Mouse (Mus musculus) G1E (cell line): ENCODE results near the gene Aff3. TPM values are rescaled to one million over a fixed set of nuclear protein-coding genes. Genes with fewer than 3 reads are reported as not detected.
"Not testable (repeated sequence)": the region's sequence is repeated elsewhere in the genome, so short reads cannot be mapped to it uniquely, and the experiment has no call there.

Experiments
- ATAC-seq: 2 replicates; pipeline ENCODE4 v1.8.0; 2016; ENCODE audit warnings: mild to moderate bottlenecking; ENCODE audit not compliant: insufficient number of reproducible peaks, poor library complexity, low FRiP score, severe bottlenecking; ENCODE audit errors: extremely low read depth
- DNase-seq: peaks from one replicate; pipeline ENCODE4 v3.0.0; 2012; ENCODE audit warnings: low spot score
- H3K27me3 ChIP-seq: 2 replicates; pipeline ENCODE4 v1.6.1; 2012; ENCODE audit warnings: mild to moderate bottlenecking, low read length, inconsistent platforms; ENCODE audit not compliant: insufficient read depth
- H3K36me3 ChIP-seq: replicated peaks from 2 replicates; pipeline ENCODE3; 2012; ENCODE audit warnings: mild to moderate bottlenecking, inconsistent platforms
- H3K4me1 ChIP-seq: 2 replicates; pipeline ENCODE4 v1.6.1; 2012; ENCODE audit warnings: low read depth, low read length, inconsistent platforms, mixed read lengths; ENCODE audit not compliant: insufficient read depth
- H3K4me3 ChIP-seq: 2 replicates; pipeline ENCODE4 v1.5.1; 2012; ENCODE audit warnings: low read depth, mild to moderate bottlenecking, inconsistent platforms, low read length, moderate library complexity, mixed read lengths
- H3K9me3 ChIP-seq: replicated peaks from 2 replicates; pipeline ENCODE4 v1.6.1; 2012; ENCODE audit warnings: inconsistent platforms
- CTCF ChIP-seq: IDR thresholded peaks from 2 replicates; pipeline ENCODE4 v1.5.1; 2012; ENCODE audit warnings: low read depth, low read length, inconsistent platforms, mixed read lengths
- GATA1 ChIP-seq: IDR thresholded peaks from 2 replicates; pipeline ENCODE4 v1.6.1; 2012; ENCODE audit warnings: borderline replicate concordance, low read length, inconsistent platforms, mixed read lengths
- GATA2 ChIP-seq: IDR thresholded peaks from 2 replicates; pipeline ENCODE4 v1.6.1; 2012; ENCODE audit warnings: low read depth, low read length, inconsistent platforms, borderline replicate concordance
- POLR2AphosphoS5 ChIP-seq: IDR thresholded peaks from 2 replicates; pipeline ENCODE4 v1.6.1; 2012; ENCODE audit warnings: low read depth, low read length, inconsistent platforms; ENCODE audit not compliant: insufficient replicate concordance
- TAL1 ChIP-seq: conservative IDR thresholded peaks from 2 replicates; pipeline ENCODE4 v1.6.1; 2012; ENCODE audit warnings: low read depth, low read length, inconsistent platforms, mixed read lengths
- polyA plus RNA-seq: library from polyadenylated mRNA; stranded (reverse); fragments of >175 nt; gene quantifications from 2 replicates; pipeline ENCODE4 v1.2.3, GENCODE M21; 2012
- total RNA-seq, 2 experiments: library from RNA; stranded (forward) in 1 of 2; stranded (reverse) in 1 of 2; fragments of 200-1000 nt in 1 of 2; fragments of >200 nt in 1 of 2; fragmentation: Nextera tagmentation in 1 of 2; gene quantifications; 2 replicates each; pipeline ENCODE4 v1.2.3; 2014 to 2017

Aff3 gene
- total and polyA plus RNA-seq, 3 experiments: 2.3 to 6.9 (median 6.3) TPM

DNA sequence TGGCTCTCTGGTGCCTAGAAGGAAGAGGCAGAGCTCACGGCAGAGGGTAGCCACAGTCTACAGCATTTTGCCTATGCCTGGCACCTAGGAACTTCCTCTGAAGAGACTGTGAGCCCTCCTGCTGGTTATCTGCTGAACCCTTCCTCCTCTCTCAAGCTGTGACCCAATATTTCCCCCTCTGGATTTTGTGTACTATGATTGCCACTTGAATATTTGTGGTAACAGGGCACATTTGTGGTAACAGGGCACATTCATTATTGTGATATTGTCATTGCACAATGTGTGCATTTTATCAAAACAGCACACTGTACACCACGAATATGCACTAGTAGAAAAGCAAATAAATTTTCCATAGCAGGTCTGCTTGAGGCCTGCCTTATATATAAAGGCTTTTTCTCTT, 223.0 kb downstream of the Aff3 start:
- Histone ChIP-seq H3K36me3 (no peaks in the 10 kb centered on the region), H3K27me3 (peaks cover 2% of the 10 kb centered on the region), H3K4me3 (no peak overlapping the region), H3K4me1 (no peaks in the 10 kb centered on the region), H3K9me3 (no peaks in the 10 kb centered on the region)
- TF ChIP-seq POLR2AphosphoS5 (no peak), GATA2 (no peak), GATA1 (no peak), TAL1 (no peak), CTCF (no peak)
- ATAC-seq (no peak), DNase-seq (no peak)

DNA sequence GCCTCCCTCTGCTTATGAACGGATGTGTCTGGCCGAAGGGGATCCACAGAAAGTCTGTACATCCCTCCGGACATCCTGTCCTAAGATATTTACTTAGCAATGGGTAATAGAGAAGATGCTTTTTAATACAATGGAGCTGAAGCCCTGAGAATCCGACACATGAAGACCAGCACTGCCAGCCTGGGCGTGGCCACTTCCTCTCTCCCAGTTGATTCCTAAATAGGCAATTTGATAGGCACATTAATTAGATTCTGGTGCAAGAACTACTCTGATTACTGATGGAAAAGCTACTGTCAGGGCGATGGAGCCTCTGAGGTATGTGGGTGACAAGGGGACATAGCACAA, 224.3 kb downstream of the Aff3 start:
- Histone ChIP-seq H3K4me1 (no peaks in the 10 kb centered on the region), H3K36me3 (no peaks in the 10 kb centered on the region), H3K9me3 (no peaks in the 10 kb centered on the region), H3K27me3 (peaks cover 2% of the 10 kb centered on the region), H3K4me3 (no peak overlapping the region)
- no peak for DNase-seq
- no peak for TF ChIP-seq TAL1
- no peak for TF ChIP-seq GATA1
- TF ChIP-seq GATA2: no peak
- TF ChIP-seq POLR2AphosphoS5: no peak
- TF ChIP-seq CTCF: no peak
- no peak for ATAC-seq

DNA sequence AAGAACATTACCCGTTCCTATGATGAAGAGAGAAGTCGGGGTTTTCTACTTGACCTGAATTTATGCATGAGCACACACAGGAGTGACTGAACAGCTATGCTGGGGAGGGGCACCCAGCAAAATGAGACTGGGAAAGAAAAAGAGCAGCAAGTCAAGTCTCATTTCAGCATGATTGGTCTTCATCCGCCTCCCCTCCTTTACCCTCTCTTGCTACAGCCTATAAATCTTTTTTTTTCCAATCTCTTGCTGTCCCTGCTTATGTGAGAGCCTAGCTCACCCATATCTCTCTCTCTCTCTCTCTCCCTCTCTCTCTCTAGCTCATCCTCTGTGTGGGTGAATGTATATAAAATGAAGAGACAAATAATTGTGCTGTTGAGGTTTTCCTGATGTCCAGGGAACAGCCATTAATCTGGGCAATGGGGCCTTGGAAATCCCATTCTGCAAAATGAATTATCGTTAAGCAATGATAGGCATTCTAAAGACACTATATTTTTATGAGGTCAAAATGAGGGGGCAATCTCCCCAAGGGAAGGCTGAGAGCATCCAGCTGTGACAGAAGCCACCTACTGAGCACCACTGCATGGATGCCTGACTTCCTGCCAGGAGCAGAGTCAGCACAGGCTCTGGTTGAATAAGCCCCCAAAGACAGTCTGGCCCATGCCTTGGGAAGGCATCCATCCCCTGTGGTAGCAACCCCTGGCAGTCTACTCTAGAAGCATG, 224.8 kb downstream of the Aff3 start:
- DNase-seq (no peak), ATAC-seq (no peak)
- TF ChIP-seq TAL1 (no peak), GATA1 (no peak), POLR2AphosphoS5 (no peak), GATA2 (no peak), CTCF (no peak)
- Histone ChIP-seq H3K36me3 (no peaks in the 10 kb centered on the region), H3K9me3 (no peaks in the 10 kb centered on the region), H3K27me3 (peaks cover 2% of the 10 kb centered on the region), H3K4me3 (no peak overlapping the region), H3K4me1 (no peaks in the 10 kb centered on the region)

DNA sequence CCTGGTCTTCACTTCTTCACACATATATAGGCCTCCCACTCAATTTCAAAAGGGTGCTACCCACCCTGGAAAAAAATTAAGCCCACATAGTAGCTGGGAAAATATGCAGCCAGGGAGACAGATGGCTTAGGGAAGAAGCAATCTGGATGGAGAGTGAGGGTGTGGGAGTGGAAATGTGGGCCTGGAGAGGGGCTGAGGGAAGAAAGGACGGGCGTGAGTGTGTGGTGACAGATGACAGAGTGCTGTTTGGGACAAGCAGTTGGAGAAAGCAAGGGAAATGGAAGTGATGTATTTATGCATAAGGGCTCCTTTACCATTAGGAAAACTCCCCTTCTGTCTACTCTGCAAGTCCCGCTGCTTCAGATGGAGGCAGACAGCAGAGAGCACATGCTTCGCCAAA, 226.3 kb downstream of the Aff3 start:
- no peak for DNase-seq
- Histone ChIP-seq H3K9me3 (no peaks in the 10 kb centered on the region), H3K4me1 (no peaks in the 10 kb centered on the region), H3K36me3 (no peaks in the 10 kb centered on the region), H3K4me3 (no peak overlapping the region), H3K27me3 (peaks cover 2% of the 10 kb centered on the region)
- TF ChIP-seq GATA2: no peak
- ATAC-seq: no peak

DNA sequence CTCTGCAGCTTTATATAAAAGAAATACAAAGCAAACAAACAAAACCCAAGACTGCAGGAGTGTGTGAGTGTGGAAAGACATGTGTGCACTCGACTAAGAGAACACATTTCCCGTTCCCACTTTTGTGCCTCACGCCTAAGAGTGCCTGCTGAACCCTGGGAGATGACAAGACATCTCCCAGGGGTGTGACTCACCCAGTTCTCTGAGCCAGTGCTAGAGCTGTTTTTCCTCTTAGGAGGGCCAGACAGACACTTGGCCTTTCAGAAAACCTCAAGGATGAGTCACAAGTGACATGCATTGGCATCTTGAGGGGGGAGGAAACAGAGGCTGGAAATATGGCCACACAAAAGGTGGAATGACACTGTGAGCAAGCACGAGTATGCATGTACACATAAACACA, 227.1 kb downstream of the Aff3 start:
- DNase-seq (no peak), ATAC-seq (no peak)
- H3K27me3 ChIP-seq: peaks cover 2% of the 10 kb centered on the region
- no peaks in the 10 kb centered on the region for H3K4me1 ChIP-seq
- TF ChIP-seq GATA1 (no peak), GATA2 (no peak)
- no peaks in the 10 kb centered on the region for H3K9me3 ChIP-seq
- no peak overlapping the region for H3K4me3 ChIP-seq
- no peaks in the 10 kb centered on the region for H3K36me3 ChIP-seq

DNA sequence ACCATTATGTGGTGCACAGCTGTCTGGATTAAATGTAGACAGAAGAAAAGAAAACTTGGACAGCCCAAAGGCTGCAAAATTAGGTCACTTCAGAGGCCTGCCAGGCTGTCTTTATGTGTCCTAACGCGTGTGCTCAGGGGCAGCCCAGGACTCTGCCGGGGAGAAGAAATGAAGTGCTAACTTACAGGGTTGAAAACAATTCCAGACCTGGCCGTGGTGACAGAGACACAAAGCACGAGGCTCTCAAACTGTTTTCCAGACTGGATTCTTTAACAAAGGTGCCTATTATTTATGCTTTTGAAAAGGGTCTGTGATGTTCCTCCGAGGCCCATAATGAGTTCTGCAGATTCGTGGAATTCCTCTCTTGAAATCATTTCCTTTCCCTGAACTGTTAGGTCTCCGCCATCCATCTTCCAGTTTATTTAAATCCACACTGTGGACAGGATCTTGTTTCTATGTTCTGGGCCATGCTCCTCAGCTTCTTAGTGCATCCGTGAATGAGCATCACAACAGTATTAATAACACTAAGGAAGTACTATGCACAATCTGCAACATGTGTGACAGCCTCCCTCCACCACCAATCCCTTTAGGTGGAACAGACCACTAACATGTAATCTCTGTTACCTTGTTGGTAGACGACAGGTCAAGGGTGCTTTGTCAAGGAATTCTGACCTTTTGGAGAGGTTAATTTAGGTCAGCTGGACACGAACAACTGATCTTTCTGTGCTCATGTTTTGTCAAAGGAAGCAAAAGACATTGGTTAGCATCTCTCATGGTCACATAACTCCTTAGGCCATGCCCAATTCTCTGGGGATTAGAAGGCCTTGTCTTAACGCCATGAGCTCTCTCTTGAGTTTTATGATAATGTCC, 228.0 kb downstream of the Aff3 start:
- ATAC-seq (no peak), DNase-seq (no peak)
- Histone ChIP-seq H3K4me3 (no peak overlapping the region), H3K36me3 (no peaks in the 10 kb centered on the region), H3K27me3 (peaks cover 2% of the 10 kb centered on the region), H3K4me1 (no peaks in the 10 kb centered on the region), H3K9me3 (no peaks in the 10 kb centered on the region)
- no peak for TF ChIP-seq GATA2
- TF ChIP-seq GATA1: no peak
- no peak for TF ChIP-seq TAL1
- no peak for TF ChIP-seq POLR2AphosphoS5
- no peak for TF ChIP-seq CTCF

DNA sequence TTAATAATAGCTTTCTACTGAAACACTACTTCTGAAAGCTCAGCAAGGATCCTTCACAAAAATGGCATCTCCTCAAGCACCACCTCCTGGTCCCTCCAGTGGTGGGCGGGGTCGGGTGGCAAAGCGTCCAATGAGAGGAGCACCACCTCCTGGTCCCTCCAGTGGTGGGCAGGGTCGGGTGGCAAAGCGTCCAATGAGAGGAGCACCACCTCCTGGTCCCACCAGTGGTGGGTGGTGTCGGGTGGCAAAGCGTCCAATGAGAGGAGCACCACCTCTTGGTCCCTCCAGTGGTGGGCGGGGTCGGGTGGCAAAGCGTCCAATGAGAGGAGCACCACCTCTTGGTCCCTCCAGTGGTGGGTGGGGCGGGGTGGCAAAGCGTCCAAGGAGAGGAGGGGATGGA, 234.4 kb downstream of the Aff3 start:
- H3K36me3 ChIP-seq, DNase-seq, H3K9me3 ChIP-seq, ATAC-seq, H3K4me1 ChIP-seq, H3K4me3 ChIP-seq, H3K27me3 ChIP-seq: not testable (repeated sequence)
